Mouse (Mus musculus) heart, postnatal 14 days (tissue): Measurements from ENCODE around the gene Ski. TPM values are rescaled to one million over a fixed set of nuclear protein-coding genes. Genes with fewer than 3 reads are reported as not detected.
A peak's percentile ranks its signal among the peaks of the same experiment; 100 is the strongest.

Source experiments
- DNase-seq, 2 experiments: peaks; one replicate each; pipeline ENCODE4 v3.0.0; 2021 to 2022
- intact Hi-C: fragments of 180-260 bp; cut with DNase I; formaldehyde crosslinking; loops from one replicate; pipeline ENCODE4 v1.15.1; 2025
- total RNA-seq, 2 experiments: library from RNA; stranded (reverse); gene quantifications; 2 replicates each; pipeline ENCODE4 v1.2.3; 2021

The Ski gene
- total RNA-seq, 2 experiments from 2014 or later = 65.0 to 65.3 TPM

DNA sequence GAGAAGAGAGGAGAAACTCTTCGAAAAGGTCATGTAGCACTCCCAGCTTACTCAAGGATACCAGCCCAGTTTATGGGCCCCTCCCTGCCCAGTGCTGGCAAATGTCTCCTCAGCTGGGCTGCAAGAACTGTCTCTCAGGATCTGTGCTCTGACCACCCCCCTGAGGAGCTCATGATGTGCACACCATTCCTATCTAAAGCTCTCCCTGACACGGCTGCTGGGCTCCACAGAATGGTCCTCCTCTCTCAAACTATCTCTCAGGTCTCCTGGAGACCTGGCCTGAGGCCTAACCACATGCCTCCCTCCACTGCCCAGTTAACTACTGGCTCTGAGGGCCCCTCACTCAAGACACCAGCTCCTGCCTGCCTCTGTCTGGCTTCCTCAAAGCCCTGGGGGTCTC is 82.2 kb downstream of the Ski start:
- DNase-seq = no peak
- intact Hi-C loops = no loop called here

DNA sequence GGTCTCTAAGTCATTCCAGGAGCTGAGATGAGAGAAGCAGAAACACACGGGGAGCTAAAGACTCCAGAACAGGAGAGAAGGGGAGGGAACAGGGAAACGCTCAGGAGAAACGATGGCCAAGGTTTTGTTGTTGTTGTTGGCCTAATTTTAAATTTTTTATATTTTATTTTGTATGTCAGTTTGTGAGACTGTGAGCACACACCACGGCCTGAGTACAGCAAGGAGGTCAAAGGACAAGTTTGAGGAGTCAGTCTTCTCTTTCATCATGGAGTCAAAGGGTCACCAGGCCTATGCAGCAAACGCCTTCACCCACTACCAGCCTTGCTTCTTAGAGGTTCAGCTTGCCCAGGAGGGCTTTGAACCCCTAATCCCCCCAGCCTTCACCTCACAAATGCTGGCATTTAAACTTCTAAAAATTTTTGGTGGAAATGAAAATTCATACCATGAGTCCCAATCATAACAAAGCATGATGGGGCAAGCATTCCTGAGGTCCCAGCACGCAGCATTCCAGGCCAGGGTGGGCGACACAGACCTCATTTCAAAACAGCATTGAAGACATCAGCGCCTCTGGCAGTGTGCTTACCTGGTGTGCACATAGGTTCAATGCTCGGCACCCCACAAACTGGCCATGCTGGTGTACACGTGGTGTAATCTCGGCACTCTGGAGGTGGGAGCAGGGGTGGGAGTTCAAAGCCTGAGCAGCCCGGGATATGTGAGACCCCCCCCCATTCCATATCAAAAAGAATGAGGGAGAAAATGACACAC is 82.9 kb downstream of the Ski start:
- intact Hi-C loops = no loop called here
- DNase-seq = no peak

DNA sequence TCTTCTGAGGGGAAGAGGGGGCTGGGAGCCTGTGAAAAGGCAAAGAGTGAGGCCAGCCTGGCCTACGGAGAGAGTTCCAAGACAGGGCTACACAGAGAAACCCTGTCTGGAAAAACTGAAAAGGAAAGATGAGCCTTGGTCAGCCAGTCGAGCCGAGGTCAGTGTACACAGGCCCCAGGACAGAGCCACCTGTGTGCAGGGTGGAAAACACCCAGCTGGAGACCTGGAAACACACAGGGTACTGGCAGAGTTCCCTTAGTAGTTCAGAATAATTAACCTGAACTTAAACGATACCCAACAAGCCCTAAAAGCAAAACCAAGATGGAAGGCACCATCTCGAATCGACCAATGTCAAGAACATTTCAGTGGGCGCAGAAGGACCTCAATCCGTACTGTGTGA is 83.9 kb downstream of the Ski start:
- intact Hi-C loops = no loop called here
- no peak for DNase-seq

DNA sequence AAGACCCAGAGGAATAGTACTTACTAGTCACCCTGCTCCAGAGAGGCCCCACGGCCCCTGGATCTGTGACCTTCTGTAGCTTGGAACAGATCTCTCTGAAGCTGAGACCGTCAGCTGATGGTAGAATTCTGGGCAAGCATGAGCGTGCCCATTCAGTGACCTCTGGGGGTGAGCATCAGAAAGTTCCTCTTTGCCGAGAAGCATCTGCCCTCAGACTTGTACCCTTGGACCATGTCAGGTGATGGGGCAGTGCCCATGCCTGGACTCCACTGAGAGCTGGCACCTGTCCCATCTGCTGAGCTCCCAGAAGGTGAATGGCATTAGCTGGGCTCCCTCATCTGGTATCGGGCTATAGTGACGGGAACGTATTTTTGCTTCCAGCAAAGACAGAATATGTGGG is 84.5 kb downstream of the Ski start:
- intact Hi-C loops = no loop called here
- peak in 1 of 2 experiments; percentile 48 for DNase-seq

DNA sequence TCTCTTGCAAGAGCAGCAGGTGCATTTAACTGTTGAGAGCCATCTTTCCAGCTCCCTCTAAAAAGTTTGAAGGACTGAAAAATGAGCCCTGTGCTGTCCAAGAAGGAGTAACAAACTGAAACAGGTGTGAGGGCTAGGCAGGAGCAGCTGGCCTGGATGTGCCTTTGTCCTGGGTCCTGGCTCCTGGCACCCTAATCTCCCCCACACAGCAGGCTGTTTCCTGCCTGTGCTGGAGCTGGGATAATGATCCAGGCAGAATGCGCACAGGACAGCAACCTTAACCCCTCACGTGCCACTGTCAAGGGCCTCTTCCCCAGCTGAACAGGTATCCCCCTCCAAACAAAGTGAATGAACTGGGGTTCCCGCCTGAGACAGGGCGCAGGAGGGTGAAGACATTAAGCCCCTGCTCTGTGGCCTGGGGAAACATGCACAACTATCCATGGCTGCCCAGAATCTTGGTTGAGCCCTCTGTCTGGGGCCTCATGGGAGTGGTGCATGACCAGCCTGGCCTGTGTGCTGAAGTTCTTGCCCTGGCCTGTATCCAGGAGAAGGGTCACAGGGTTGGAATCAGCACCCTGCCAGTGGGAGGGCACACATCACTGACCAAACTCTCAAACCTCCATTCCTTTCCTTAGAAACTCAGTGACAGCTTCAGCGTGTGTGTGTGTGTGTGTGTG is 86.3 kb downstream of the Ski start:
- intact Hi-C loops = no loop called here
- DNase-seq = peak in 1 of 2 experiments; percentile 58

DNA sequence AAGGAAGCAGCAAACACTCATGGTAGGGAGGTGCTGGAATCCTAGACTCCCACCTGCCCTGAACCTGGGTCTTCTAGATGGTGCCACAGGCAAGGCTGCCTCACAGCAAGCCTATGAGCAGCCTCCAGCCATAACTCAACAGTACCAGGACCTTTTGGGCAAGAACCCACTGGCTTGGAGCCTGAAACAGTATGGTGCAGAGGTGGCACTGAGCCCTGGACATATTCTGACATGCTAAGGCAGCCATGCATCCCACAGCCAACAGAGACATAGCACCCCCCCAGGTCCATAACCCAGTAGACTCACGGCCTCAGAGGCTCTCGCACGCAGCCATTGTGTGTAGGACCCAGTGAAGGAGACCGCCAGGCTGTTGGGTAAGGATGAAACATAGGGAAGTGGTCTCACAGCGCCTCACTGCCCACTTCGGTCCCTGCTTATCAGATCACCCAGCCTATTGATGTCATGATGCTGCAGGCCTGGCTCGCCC is 87.7 kb downstream of the Ski start:
- DNase-seq = no peak
- intact Hi-C loops = loop anchor here (5.0 kb wide), 2 partner anchors 37 to 88 kb away; partner anchors contain the start of gene Ski

DNA sequence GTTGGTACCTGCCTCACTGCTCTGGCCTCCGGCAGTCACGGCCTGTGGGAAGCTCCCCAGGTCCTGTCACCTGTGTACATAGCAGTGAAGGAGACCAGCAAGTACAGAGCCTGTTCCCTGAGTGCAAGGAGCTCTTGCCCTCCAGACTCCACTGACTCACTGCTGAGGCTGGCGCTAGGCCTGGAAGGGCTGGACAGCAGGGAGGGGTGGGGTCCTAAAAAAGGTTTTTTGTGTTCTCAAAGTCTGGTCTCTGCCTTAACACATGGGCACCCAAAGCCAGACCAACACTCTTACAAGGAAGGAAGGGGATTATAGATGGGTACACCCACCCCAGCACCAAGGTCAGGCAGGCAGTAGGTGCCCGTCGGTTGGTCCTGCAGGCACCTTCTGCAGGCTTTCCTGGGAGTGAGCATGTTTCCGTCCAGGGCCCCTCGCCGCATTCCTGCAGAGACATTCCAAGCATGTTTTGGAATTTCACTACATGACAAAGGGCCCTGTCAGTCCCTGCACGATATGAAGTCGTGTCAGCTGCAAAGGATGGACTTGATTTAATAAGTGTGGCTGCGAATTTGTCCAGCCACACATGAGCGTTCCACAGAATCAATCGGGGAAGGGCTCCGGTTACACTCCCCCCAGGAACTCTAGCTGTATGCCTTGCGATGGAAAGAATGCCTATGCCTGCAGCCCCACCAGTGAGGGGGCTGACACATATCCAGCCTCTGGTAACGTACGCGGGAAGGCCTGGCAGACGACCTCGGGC is 88.6 kb downstream of the Ski start:
- DNase-seq = peak; percentile 51 to 58
- intact Hi-C loops = loop anchor here (5.0 kb wide), 2 partner anchors 37 to 88 kb away; partner anchors contain the start of gene Ski

DNA sequence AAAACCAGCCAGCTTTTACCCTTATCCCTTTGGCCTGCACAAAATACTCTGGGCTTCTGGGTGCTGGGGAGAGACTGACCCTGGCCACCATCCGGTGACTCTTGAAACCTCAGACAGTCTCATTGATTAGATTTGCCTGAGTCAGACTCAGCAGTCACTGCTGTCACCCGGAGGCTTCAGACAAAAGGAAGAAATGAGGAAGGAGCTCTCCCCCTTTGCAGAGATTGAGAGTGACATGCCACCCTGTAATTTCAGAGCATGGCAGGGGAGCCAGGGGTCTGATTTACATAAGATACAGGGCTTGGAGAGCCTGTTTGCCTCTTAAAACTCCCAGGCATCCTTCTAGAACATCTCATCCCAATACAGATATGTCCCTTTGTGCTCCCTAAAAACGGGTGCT is 89.2 kb downstream of the Ski start:
- DNase-seq = no peak
- intact Hi-C loops = loop anchor here (5.0 kb wide), 2 partner anchors 36 to 89 kb away; partner anchors contain the start of gene Ski

DNA sequence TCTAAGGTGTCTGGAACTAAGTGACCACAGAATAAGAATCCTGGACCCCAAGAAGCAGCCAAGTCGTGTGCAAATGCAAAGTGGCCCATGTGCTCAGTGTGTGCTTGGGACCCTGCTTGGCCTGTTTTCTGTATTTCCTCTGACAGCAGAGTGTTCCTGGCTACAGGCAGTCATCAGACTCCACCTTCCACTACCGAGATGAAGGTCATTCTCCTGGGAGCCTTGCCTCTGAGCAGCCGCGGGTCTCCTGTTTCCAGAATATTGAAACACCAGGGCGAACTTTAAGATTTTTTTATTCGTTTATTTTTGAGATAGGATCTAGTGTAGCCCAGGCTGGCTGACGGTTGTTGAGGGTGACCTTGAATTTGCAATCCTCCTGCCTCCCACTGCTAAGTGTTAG is 91.8 kb downstream of the Ski start:
- intact Hi-C loops = loop anchor here (5.0 kb wide), 2 partner anchors 33 to 92 kb away; partner anchors contain the start of gene Ski
- DNase-seq = no peak

DNA sequence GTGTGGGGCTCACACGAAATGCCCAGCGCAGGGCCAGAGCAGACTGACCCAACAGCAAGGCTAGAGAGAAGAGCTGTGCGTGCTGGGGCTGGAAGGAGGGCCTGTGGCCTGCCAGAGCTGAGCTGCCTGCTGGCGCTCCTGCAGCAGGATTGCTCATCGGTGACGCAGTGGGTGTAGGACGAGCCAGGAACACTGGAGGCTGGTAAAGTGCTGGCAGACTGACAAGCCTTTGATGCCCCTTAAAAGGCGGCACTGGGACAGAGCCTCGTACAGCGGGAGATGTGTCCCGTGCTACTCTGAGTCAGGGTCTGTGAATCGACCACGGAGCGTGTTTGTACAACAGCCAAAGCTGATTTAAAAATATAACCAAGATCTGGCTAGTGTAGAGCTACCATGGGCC is 92.4 kb downstream of the Ski start:
- intact Hi-C loops = loop anchor here (2.0 to 5.0 kb wide), 3 partner anchors 33 to 119 kb away; partner anchors contain the start of genes Faap20 and Ski
- peak; percentile 77 to 87 for DNase-seq

DNA sequence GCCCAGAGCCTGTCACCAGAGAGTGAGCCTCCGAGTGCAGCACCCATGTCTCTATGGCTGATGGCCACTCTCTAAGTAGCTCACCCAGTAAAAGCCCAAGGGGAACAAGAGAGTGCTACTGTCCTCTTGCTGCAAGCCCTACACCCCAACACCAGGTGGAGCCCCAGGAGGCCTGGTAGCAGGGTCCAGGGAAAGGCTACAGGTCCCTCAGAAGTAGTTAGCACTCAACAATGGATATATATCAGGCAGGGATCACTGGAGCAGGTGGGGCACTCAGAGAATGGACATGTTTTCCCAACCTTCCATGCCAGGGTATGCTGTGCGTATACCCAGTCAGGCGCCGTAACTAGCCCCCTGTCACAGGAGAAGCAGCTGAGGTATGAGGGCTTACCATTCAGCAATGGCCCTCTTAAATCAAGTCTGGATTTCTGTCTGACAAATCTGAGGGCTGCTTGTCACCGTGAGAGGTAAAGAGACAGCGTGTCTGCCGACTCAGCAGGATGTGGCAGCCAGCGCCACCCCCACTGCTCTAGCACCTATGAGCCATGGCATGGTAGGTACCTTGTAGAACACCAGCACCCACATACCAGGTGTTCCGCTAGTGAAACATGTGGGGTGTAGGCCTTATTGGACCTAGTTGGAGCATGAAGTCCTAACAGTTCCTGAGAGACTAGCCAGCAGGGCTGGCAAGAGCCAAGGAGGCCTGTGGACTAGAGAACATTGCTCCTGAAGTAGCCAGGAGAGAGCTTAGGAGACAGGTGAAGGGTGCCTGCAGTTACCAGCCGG is 93.1 kb downstream of the Ski start:
- intact Hi-C loops = loop anchor here (2.0 kb wide), 1 partner anchor 119 kb away; the partner anchor contains the start of gene Faap20
- DNase-seq = peak; percentile 60 to 62

DNA sequence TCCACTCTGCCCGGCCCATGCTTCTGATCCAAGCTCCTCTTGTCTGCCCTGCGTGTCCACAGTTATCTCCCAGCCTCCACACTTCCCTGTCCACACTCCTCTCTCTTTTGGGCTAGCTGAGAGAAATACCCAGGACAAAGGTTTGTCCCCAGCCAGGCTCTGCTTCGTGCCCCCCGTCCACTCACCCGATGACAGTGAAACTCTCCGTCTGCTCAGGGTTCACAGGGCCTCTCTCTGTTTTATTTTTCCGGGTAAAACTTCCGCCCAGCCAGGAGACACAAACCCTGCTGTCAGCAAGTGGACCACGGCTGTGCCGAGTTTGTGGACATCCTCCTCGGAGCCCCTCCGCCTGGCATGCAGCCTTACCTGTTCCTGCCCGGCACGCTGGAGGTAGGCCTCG is 94.0 kb downstream of the Ski start:
- intact Hi-C loops = loop anchor here (2.0 kb wide), 1 partner anchor 120 kb away; the partner anchor contains the start of gene Faap20

DNA sequence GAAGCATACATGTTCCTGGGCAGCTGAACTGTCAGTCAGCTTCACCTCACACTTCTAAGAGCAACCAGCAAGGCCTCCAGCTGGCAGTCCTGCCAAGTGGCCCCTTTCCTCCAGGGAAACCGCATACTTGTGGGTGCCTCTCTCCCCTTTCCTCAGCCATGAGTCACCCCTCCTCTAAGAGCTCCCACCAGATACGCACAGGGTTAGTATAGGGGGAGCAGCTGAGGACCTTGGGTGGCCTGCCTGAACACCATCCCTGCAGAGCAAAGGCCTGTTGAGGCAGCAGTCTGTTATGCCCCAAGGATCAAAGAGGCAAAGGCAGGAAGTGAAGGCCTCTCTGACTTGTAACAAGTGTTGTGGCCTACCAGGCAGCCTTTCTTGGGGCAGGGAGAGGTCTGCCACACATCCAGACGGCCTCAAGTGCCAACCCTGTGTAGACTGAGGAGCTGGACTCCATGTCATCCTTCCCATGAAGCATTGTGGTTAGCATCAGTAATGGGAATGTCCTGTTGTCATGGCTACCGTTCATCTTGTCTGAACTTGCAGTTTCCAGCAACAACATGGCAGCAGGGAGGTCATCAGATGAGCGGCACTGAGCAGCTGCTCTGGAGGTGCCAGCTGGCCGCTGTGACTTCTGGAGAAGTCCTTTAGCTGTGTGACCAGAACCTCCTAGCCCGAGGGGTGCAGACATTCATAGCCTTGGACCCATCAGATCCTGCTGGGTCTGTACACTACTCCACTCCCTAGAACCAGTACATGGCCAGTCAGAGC is 95.6 kb downstream of the Ski start:
- DNase-seq = no peak
- intact Hi-C loops = no loop called here

More for the DNA sequence above, 94.0 kb downstream of the Ski start:
- DNase-seq = no peak

DNA sequence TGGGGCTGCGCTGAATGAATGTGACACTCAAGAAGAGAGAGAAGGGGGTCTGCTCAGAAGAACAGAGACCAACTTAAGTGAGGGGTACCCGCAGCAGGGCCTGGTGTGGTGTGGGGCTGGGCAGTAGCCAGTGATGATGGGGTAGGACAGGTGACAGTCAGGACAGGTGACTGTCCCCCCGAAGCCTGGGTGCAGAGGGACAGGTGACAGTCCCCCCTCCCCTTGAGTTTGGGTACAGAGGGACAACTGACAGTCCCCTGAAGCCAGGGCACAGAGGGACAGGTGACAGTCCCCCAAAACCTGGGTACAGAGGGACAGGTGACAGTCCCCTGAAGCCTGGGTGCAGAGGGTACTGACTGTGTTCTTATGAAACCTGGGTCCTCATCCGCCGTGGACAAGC is 96.2 kb downstream of the Ski start:
- no peak for DNase-seq
- intact Hi-C loops = no loop called here

DNA sequence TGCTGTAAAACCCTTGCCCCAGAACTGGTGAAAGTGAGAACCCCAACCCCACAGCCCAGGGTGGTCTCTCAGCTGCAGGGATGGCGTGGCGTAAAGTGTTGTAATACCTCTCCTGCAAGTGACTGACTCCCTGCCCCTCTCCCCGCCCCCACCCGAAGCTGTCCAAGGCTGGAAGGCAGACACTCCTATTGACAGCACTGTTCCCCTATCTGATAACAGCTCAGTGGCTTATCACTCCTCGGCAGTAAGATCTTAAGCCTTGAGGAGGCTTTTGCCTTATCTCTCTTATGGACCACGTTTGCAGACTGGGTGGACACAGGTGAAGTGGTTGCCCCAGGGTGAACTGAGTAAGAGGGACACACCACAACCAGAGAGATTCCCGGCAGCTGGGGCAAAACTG is 97.1 kb downstream of the Ski start:
- intact Hi-C loops = no loop called here
- DNase-seq = no peak

DNA sequence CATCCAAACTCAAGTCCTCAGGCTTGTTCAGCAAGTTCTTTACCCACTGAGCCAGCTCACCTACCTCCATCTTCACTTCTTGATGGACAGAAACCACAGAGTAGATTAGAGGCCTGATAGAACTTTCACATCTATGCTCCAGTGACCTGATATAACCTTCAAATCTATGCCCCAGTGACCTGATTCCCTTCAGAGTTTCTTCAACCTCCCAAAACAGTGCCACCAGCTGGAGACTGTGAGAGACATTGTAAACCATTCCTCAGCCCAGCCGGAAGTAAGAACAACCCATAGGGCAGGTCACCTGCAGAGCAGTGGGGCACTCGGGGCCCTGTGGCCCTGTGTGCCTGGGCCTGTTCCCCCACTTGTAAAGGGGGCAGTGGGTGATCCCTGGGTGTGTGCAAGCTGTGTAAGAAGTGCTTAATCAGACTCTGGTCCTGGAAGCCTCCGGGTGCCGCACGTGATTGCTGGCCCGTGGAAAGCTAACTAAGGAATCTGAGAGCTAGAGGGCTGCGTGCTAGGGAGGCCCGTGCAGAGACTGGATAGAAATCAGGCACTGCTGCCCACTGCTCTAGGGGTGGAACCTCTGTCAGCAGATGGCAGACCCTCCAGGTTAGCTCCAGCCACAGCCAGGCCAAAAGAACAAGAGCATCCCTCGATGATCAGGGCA is 98.4 kb downstream of the Ski start:
- DNase-seq = no peak
- intact Hi-C loops = no loop called here

DNA sequence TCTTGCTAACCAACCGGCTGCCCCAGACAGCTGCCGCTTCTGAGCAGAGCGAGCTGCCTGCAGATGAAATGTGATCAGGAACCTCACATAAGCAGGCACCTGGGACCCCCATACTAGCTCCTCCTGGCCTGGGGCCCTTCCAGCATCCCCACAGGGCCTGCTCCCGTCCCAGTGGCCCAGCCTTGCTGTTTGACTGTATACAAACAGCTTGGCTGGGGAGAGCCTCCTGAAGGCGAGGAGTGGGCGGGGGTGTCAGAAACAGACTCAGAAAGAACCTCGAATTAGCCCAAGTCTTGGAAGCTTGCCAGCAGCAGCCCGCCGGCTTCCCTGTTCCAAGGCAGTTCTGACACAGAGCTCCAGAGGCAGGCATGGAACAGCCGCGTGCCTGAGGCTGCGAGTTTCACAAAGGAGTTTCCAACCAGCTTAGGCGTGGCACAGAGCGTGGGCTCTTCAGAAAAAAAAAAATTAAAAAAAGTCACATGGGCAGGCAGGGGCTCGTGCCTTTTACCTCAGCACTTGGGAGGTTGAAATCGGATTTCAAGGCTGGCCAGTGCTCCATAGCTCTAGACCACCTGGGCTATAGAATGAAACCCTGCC is 99.8 kb downstream of the Ski start:
- intact Hi-C loops = no loop called here
- peak; percentile 69 to 77 for DNase-seq

DNA sequence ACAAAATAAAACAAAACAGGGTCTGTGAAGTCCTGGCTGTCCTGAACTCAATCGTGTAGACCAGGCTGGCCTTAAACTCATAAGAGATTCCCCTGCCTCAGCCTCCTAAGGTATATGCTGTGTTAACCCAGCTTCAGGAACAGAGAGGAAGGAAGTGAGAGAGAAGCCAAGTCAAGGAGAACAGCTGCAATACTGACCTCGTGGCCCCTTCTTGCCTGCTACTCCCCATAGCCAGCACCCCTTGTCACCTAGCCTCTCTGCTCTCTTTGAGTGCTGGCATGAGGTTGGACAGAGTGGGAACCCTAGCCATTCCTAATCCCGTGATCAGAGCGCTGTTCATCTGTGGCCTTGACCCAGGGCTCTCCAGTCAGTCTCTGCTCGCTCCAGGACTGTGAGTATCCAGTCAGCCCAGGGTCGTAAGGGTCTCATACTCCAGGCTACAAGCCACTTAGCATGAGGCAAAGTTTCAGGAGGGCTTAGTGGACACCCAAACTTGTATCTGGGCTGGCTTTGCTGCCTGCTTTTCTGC is 100.4 kb downstream of the Ski start:
- intact Hi-C loops = no loop called here
- no peak for DNase-seq
